ENCODE assay signal across 8 mouse cellular contexts in the genomic region with DNA sequence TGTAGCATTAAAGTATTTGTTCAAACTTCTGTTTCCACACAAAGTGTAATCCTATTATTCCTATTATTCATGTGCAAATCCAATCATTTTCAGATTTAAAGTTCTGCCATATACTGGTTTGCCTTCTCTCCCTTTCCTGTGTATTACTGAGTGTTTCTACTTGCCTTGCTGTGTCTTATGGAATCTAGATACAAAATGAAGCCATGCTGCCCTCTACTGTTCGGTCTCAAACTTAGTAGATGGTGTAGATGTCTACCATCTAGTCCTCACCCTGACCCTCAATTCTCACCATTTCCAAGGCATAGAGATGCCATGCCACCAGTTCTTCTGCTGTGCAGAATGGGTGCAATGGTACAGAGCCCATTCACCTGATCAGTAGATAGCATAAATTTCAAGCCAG. TPM values are rescaled to one million over a fixed set of nuclear protein-coding genes. Genes with fewer than 3 reads are reported as not detected.
DNase-seq lines count a peak whose midpoint lies in the region; ATAC-seq lines count a peak whose summit lies in the region.

No protein-coding gene starts in this region.

- no peaks in the 10 kb centered on the region for H3K9me3 ChIP-seq in embryonic facial prominence, embryonic 11.5 days (replicated peaks; ENCODE audit: control insufficient read depth, low read length)
- H3K9me3 ChIP-seq in embryonic facial prominence, embryonic 10.5 days: no peaks in the 10 kb centered on the region
- H3K9me3 ChIP-seq in forebrain, embryonic 16.5 days (ENCODE audit: control insufficient read depth, low read length): no peaks in the 10 kb centered on the region

- no peak overlapping the region for H3K4me3 ChIP-seq in embryonic facial prominence, embryonic 11.5 days (ENCODE audit: low read depth, low read length)
- no peak overlapping the region for H3K4me3 ChIP-seq in embryonic facial prominence, embryonic 10.5 days
- H3K4me3 ChIP-seq in forebrain, embryonic 16.5 days (replicated peaks; ENCODE audit: low read length): no peak overlapping the region

- no peaks in the 10 kb centered on the region for H3K4me1 ChIP-seq in embryonic facial prominence, embryonic 11.5 days (ENCODE audit: control insufficient read depth, insufficient read depth, low read length)
- H3K4me1 ChIP-seq in embryonic facial prominence, embryonic 10.5 days: no peaks in the 10 kb centered on the region
- H3K4me1 ChIP-seq in forebrain, embryonic 16.5 days (replicated peaks; ENCODE audit: control insufficient read depth, insufficient read depth, low read length): no peaks in the 10 kb centered on the region

- DNase-seq in embryonic facial prominence, embryonic 11.5 days (ENCODE audit: low spot score): peak; percentile 10
- no peak for DNase-seq in embryonic facial prominence, embryonic 10.5 days (ENCODE audit: low spot score)
- DNase-seq in thymus, postnatal 0 days (ENCODE audit: low spot score): peak; percentile 7
- no peak for DNase-seq in thymus, adult 18-20 months
- peak; percentile 39 to 62 for DNase-seq in left cerebral cortex, adult 18-20 months (ENCODE audit: low spot score in 2 of 2)
- peak; percentile 36 for DNase-seq in retina, adult 2 months (ENCODE audit: low read depth, low spot score)

- ATAC-seq in embryonic facial prominence, embryonic 11.5 days (replicated peaks; ENCODE audit: insufficient number of reproducible peaks, low FRiP score, low TSS enrichment, low read depth): no peak
- peak; percentile 79 for ATAC-seq in forebrain, embryonic 16.5 days
- ATAC-seq in megakaryocyte, adult 5-6 weeks (ENCODE audit: poor library complexity, severe bottlenecking): no peak

- H3K27me3 ChIP-seq in embryonic facial prominence, embryonic 11.5 days (ENCODE audit: control insufficient read depth, insufficient read depth, low read length): no peaks in the 10 kb centered on the region
- no peaks in the 10 kb centered on the region for H3K27me3 ChIP-seq in embryonic facial prominence, embryonic 10.5 days (replicated peaks; ENCODE audit: low read depth, poor library complexity, severe bottlenecking)
- H3K27me3 ChIP-seq in forebrain, embryonic 16.5 days (replicated peaks; ENCODE audit: control insufficient read depth, insufficient read depth, low read length): no peaks in the 10 kb centered on the region

- 40% methylated on average over 1 of the region's 1 CpGs for WGBS in embryonic facial prominence, embryonic 11.5 days
- 39% methylated on average over 1 of the region's 1 CpGs for WGBS in embryonic facial prominence, embryonic 10.5 days
- 30% methylated on average over 1 of the region's 1 CpGs for WGBS in forebrain, embryonic 16.5 days

- H3K36me3 ChIP-seq in embryonic facial prominence, embryonic 11.5 days (replicated peaks; ENCODE audit: control insufficient read depth, insufficient read depth, low read depth, low read length): no peaks in the 10 kb centered on the region
- H3K36me3 ChIP-seq in embryonic facial prominence, embryonic 10.5 days (replicated peaks): no peaks in the 10 kb centered on the region
- H3K36me3 ChIP-seq in forebrain, embryonic 16.5 days (ENCODE audit: control insufficient read depth, insufficient read depth): no peaks in the 10 kb centered on the region

- H3K4me2 ChIP-seq in embryonic facial prominence, embryonic 11.5 days (ENCODE audit: low read depth, low read length): no peak overlapping the region
- H3K4me2 ChIP-seq in forebrain, embryonic 16.5 days (ENCODE audit: low read length): no peak overlapping the region

- H3K27ac ChIP-seq in embryonic facial prominence, embryonic 11.5 days (replicated peaks; ENCODE audit: low read depth, low read length): no peak overlapping the region
- no peak overlapping the region for H3K27ac ChIP-seq in embryonic facial prominence, embryonic 10.5 days (replicated peaks)
- H3K27ac ChIP-seq in forebrain, embryonic 16.5 days (ENCODE audit: low read length): no peak overlapping the region

- H3K9ac ChIP-seq in embryonic facial prominence, embryonic 11.5 days (replicated peaks; ENCODE audit: low read length): no peak overlapping the region
- no peak overlapping the region for H3K9ac ChIP-seq in forebrain, embryonic 16.5 days (replicated peaks; ENCODE audit: low read depth, low read length)

RNA-seq across cellular contexts. Expression of gene Vip, which starts 4.7 kb away (rescaled TPM):
- polyA plus RNA-seq in embryonic facial prominence, embryonic 11.5 days (2014; fragmentation: Nextera tagmentation; extraction: Ambion mirVana): not detected in 2 replicates
- polyA plus RNA-seq in embryonic facial prominence, embryonic 10.5 days (2016; fragmentation: Nextera tagmentation; extraction: Ambion mirVana): not detected in 2 replicates
- polyA plus RNA-seq in thymus, postnatal 0 days (2015; fragmentation: Nextera tagmentation; extraction: Ambion mirVana): 0.32 and 0.51 TPM in 2 replicates
- polyA plus RNA-seq in forebrain, embryonic 16.5 days (2015; fragmentation: Nextera tagmentation; extraction: Ambion mirVana): not detected in 2 replicates
- 10 to 100 TPM; 52.8 to 74.8 TPM for total RNA-seq in left cerebral cortex, adult 18-20 months (2021)
- not detected in 2 replicates for total RNA-seq in megakaryocyte, adult 5-6 weeks (2015)
- not detected in 2 replicates for total RNA-seq in megakaryocyte, adult 5-6 weeks (2017)

RNA-seq across cellular contexts. Expression of gene Myct1, which starts 40.8 kb away (rescaled TPM):
- polyA plus RNA-seq in embryonic facial prominence, embryonic 11.5 days (2014; fragmentation: Nextera tagmentation; extraction: Ambion mirVana): 4.7 and 4.9 TPM in 2 replicates
- polyA plus RNA-seq in embryonic facial prominence, embryonic 10.5 days (2016; fragmentation: Nextera tagmentation; extraction: Ambion mirVana): 1.5 and 2.0 TPM in 2 replicates
- polyA plus RNA-seq in thymus, postnatal 0 days (2015; fragmentation: Nextera tagmentation; extraction: Ambion mirVana): 1.3 and 1.5 TPM in 2 replicates
- polyA plus RNA-seq in forebrain, embryonic 16.5 days (2015; fragmentation: Nextera tagmentation; extraction: Ambion mirVana): 0.61 and 1.3 TPM in 2 replicates
- under 1 TPM; 0.12 to 0.42 TPM for total RNA-seq in left cerebral cortex, adult 18-20 months (2021)
- total RNA-seq in megakaryocyte, adult 5-6 weeks (2015): 0.05 TPM in 1 of 2 replicates, not detected in the other
- total RNA-seq in megakaryocyte, adult 5-6 weeks (2017): 0.15 TPM in 1 of 2 replicates, not detected in the other

Comparison
In these comparisons a context has a peak if more than half of its experiments do, and no peak if none do; other contexts are left out.
1. DNase-seq: peak in embryonic facial prominence, embryonic 11.5 days (single experiment), thymus, postnatal 0 days (single experiment), left cerebral cortex, adult 18-20 months (2 of 2) and retina, adult 2 months (single experiment); none in embryonic facial prominence, embryonic 10.5 days (single experiment) and thymus, adult 18-20 months (0 of 2).